Mouse (Mus musculus) left cerebral cortex, postnatal 4 days (tissue): ENCODE measurements around the gene Slc39a10. TPM values are rescaled to one million over a fixed set of nuclear protein-coding genes. Genes with fewer than 3 reads are reported as not detected.

Experiments used
- DNase-seq: peaks from one replicate; pipeline ENCODE4 v3.0.0-alpha.2; 2022
- intact Hi-C: fragments of 180-260 bp; cut with DNase I; formaldehyde crosslinking; loops from one replicate; pipeline ENCODE4 v1.15.1; 2025
- total RNA-seq, 2 experiments: library from RNA; stranded (reverse); gene quantifications; 2 replicates each; pipeline ENCODE4 v1.2.3; 2021

Slc39a10 gene
- 10 to 100 TPM; 94.0 to 97.2 TPM for total RNA-seq

- intact Hi-C loops, result no loop called here
- no peak for DNase-seq
Measured at GRCm38 (mm10) chr1:46892752-46893151, at the start of gene Slc39a10. Gene Slc39a10, minus strand, starts transcription at chr1:46892852.

- no peak for DNase-seq
- intact Hi-C loops, result no loop called here
Measured at GRCm38 (mm10) chr1:46939295-46939694, 46.6 kb upstream of the Slc39a10 start.

- DNase-seq, result no peak
- intact Hi-C loops, result no loop called here
Measured at GRCm38 (mm10) chr1:46937641-46938040, 45.0 kb upstream of the Slc39a10 start.

- DNase-seq, result no peak
- intact Hi-C loops, result no loop called here
Measured at GRCm38 (mm10) chr1:46927104-46927503, 34.5 kb upstream of the Slc39a10 start.

GRCm38 (mm10) chr1:46926239-46926638 is 33.6 kb upstream of the Slc39a10 start:
- intact Hi-C loops, result no loop called here
- no peak for DNase-seq

GRCm38 (mm10) chr1:46924992-46925391 is 32.3 kb upstream of the Slc39a10 start:
- no peak for DNase-seq
- intact Hi-C loops, result no loop called here

GRCm38 (mm10) chr1:46922904-46923303 is 30.3 kb upstream of the Slc39a10 start:
- DNase-seq, result no peak
- intact Hi-C loops, result no loop called here

GRCm38 (mm10) chr1:46921630-46922029 is 29.0 kb upstream of the Slc39a10 start:
- DNase-seq, result no peak
- intact Hi-C loops, result no loop called here

GRCm38 (mm10) chr1:46916237-46916636 is 23.6 kb upstream of the Slc39a10 start:
- intact Hi-C loops, result no loop called here
- no peak for DNase-seq

GRCm38 (mm10) chr1:46914349-46914748 is 21.7 kb upstream of the Slc39a10 start:
- intact Hi-C loops, result no loop called here
- DNase-seq, result no peak

GRCm38 (mm10) chr1:46912506-46913156 is 20.0 kb upstream of the Slc39a10 start:
- DNase-seq, result no peak
- intact Hi-C loops, result no loop called here

GRCm38 (mm10) chr1:46910154-46910553 is 17.5 kb upstream of the Slc39a10 start:
- DNase-seq, result no peak
- intact Hi-C loops, result no loop called here

GRCm38 (mm10) chr1:46905706-46906105 is 13.1 kb upstream of the Slc39a10 start:
- DNase-seq, result no peak
- intact Hi-C loops, result no loop called here

- no peak for DNase-seq
- intact Hi-C loops, result no loop called here
Measured at GRCm38 (mm10) chr1:46902102-46902683, 9.5 kb upstream of the Slc39a10 start.

- intact Hi-C loops, result no loop called here
- DNase-seq, result no peak
Measured at GRCm38 (mm10) chr1:46894281-46894842, 1.7 kb upstream of the Slc39a10 start.

- intact Hi-C loops, result no loop called here
- DNase-seq, result no peak
Measured at GRCm38 (mm10) chr1:46888726-46889125, 3.9 kb downstream of the Slc39a10 start.

GRCm38 (mm10) chr1:46888324-46888723 is 4.3 kb downstream of the Slc39a10 start:
- intact Hi-C loops, result no loop called here
- DNase-seq, result no peak

GRCm38 (mm10) chr1:46887908-46888307 is 4.7 kb downstream of the Slc39a10 start:
- intact Hi-C loops, result no loop called here
- DNase-seq, result no peak

GRCm38 (mm10) chr1:46886091-46886490 is 6.6 kb downstream of the Slc39a10 start:
- DNase-seq, result no peak
- intact Hi-C loops, result no loop called here

- intact Hi-C loops, result no loop called here
- no peak for DNase-seq
Measured at GRCm38 (mm10) chr1:46885231-46885630, 7.4 kb downstream of the Slc39a10 start.

GRCm38 (mm10) chr1:46879951-46880350 is 12.7 kb downstream of the Slc39a10 start:
- DNase-seq, result no peak
- intact Hi-C loops, result no loop called here

GRCm38 (mm10) chr1:46873770-46874169 is 18.9 kb downstream of the Slc39a10 start:
- no peak for DNase-seq
- intact Hi-C loops, result no loop called here
